Mouse (Mus musculus) gastrocnemius, postnatal 25 days (tissue): ENCODE measurements around the gene Mdh1b. TPM values are rescaled to one million over a fixed set of nuclear protein-coding genes. Genes with fewer than 3 reads are reported as not detected.

Experiments used
- DNase-seq: peaks from one replicate; pipeline ENCODE4 v3.0.0; 2022
- long read RNA-seq, 2 experiments: library from polyadenylated mRNA; stranded (forward); transcript quantifications; one replicate each; pipeline ENCODE4 v2.0.0; 2021
- total RNA-seq, 2 experiments: library from RNA; stranded (reverse); gene quantifications; 1 replicate in 1 of 2; 2 replicates in 1 of 2; pipeline ENCODE4 v1.2.3; 2021

The Mdh1b gene
- total RNA-seq = not detected
- long read RNA-seq, experiment 1 = 0 reads
- long read RNA-seq, experiment 2 = 0 reads

GRCm38 (mm10) chr1:63730240-63730771, at the start of gene Mdh1b, which contains the start of gene Fastkd2:
Mdh1b (minus strand) TSS chr1:63730318.
Fastkd2 (plus strand) TSS chr1:63730614.
- peak; percentile 83 for DNase-seq

- no peak for DNase-seq
These were observed 46.9 kb upstream of the Mdh1b start for GRCm38 (mm10) chr1:63776902-63777630.

DNA sequence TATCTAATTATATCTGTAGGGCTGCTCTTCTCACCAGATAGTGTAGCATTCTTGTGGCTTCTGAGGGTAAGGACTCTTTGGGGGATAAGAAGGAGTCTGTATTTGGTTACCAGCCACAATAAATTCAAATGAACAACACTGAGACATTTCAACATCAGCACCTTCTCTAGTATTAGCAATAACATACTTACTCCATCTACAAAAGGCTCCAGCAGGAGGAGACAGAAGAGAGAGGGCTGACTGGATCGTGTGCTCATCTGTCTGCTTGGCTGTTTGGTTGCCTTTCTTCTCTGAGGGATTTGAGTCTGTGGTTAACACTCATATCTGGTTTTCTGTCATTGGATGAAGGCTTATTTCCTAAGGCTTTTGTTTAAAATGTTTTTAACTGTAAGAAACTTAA, 46.3 kb upstream of the Mdh1b start:
- DNase-seq = no peak

DNA sequence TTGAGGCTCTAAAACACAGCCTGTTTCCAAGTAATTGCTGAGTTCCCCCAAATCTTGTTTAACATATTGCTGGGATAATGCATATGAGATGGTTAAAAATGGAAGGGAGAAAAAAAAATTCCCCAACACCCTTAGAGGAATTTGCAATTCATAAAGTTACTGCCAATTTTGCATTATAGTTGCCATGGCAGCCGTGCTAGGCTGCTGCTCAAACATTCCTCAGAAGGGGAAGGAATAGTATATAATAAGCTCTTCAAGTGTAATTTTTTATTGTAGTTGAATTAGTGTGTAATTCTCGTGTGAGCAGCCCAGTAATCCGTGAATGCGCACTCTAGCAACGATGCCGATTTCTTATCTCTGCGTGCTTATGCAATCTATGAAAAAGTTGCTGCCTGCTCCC, 40.2 kb upstream of the Mdh1b start:
- no peak for DNase-seq

DNA sequence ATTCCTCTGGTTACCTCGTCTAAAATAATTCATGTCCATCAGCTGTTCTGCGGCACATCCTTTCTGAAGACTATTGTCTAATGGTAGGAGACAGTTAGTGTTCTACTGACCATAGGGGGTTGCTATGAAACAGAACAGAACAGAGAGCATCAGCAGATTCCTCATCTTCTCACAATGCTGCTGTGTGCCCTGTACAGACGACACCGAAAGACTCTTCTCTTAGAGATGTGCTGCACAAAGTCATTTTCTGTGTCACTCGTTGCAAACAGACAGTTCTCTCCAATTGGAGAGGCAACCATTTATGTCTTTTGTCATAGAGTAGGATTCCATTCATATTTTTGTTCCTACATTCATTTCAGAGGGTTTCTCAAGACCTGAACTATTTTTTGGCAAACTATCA, 39.0 kb upstream of the Mdh1b start, which contains the start of gene 4933402D24Rik:
Gene 4933402D24Rik (minus strand): TSS at position 101 of the 400 bp plus-strand sequence.
- no peak for DNase-seq

GRCm38 (mm10) chr1:63768112-63768511, 38.0 kb upstream of the Mdh1b start:
- no peak for DNase-seq

DNA sequence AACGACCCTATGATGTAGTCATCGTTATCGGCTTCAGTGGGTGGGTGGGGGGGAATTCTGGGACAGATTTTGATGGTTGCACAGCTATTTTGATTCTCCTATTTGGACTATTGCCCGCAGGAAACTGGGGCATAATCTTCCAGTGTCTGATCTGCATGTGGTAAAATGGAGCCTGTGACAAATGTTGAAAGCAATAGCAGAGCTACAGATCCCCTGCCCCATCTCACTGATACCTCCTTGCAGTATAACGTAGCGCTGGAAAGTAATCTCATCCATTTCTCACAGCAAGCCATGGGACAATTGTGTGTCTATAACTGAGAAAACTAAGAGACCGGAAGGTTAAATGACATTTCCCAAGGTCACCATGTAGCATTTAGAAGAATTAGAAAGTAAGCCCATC, 34.3 kb upstream of the Mdh1b start:
- no peak for DNase-seq

DNA sequence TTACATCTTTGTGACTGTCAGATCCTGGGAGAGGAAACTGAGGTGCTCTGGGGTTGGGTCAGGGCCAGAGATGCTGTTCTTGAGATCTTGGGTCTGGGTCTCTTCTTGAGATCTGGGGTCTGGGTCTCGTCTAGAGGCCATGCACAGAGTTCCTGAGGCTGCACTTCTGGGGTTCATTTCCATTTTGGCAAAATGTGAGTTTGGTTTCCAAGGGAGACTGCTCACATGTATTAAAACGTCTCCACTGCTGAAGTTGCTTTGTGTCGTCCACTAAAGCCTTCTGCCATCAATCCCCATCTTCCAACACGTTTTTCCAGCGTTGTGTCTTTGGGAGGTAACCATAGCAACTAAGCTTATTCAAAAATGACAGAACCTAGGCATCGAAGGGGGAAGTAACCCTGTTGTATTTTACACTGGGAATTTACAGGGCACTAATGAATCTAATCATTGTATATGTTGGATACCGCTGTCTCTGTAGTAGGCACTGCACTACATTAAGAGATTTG, 33.8 kb upstream of the Mdh1b start:
- no peak for DNase-seq

DNA sequence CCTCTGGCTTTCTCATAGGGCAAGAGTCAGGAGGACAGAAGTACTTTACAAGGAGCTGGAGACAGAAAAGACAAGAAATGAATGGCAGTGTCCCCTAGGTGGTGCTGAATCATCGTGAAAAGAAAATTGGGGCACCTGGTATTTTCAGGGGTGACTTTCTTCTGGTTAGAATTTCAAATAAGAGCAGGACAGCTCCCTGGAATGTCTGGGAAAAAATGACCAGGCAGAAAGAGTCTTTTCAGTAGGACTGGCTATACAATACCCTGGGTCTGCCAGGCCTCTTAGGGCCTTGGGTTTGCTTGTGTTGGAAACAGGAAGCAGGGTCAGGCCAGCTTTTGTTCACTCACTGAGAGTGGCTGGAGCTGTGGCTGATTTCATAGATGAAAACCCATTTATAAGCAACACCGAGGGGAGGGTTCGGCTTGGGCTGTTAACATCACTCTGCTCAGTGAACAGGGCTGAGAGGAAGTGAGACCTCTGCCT, 33.1 kb upstream of the Mdh1b start:
- DNase-seq = no peak

GRCm38 (mm10) chr1:63756005-63756404, 25.9 kb upstream of the Mdh1b start:
- DNase-seq = no peak

DNA sequence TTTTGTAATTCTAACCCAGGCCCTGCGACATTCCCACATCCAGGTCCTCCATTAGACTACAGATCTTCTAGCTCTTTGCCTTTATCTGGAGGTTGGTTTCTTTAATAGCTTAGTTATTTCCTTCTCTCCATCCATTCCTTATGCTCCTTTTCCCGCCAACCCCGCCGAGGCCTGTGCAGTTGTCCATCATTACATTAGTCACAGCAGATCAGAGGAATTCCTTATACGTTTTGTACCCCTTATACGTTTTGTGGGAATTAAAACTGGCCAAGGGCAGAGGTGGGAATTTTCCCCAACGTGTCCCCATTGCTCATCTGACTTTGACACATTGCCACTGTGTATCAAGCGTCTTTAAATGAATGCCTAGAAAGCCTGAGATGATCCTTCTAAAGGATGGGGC, 322 bp downstream of the Mdh1b start:
- DNase-seq = no peak

DNA sequence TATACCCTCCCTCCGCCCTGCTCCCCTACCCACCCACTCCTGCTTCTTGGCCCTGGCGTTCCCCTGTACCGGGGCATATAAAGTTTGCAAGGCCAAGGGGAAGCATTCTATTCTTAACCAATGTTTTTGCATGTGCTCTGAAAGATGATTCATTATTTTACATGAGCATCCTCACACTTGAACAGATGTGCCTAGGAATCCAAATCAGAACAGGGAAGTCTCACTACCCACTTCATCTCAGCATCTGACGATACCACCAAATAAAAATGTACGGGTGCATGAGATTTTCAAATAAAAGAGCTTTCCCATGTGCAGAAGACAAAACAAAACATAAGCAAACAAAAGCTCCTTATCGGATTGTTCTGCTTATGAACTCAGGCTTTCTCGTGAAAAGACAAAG, 10.0 kb downstream of the Mdh1b start:
- no peak for DNase-seq

DNA sequence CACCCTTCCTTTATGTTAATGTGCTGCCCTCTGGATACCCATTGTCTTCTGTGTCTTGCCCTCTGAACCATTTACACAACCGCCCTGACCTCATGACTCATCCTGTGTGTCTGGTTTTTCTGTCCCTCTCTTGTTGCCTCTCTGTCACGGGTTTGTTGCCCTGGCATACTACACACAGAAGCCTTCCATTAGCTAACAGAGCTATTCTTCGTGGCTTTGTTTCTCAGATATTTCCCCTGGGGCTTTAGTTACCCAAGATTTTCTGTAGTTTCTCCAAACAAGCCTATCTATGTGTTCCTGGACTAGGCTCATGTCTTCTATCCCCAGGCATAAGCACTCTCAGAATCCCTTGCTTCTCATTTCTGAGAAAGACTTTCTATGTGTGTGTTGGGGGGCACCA, 21.2 kb downstream of the Mdh1b start:
- no peak for DNase-seq

- no peak for DNase-seq
These were observed 24.4 kb downstream of the Mdh1b start for GRCm38 (mm10) chr1:63705733-63706132.

GRCm38 (mm10) chr1:63696861-63697260, 33.3 kb downstream of the Mdh1b start:
- no peak for DNase-seq

GRCm38 (mm10) chr1:63686827-63687226, 43.3 kb downstream of the Mdh1b start, which contains the start of gene Dytn:
Dytn (minus strand) TSS chr1:63686927.
- DNase-seq = no peak

DNA sequence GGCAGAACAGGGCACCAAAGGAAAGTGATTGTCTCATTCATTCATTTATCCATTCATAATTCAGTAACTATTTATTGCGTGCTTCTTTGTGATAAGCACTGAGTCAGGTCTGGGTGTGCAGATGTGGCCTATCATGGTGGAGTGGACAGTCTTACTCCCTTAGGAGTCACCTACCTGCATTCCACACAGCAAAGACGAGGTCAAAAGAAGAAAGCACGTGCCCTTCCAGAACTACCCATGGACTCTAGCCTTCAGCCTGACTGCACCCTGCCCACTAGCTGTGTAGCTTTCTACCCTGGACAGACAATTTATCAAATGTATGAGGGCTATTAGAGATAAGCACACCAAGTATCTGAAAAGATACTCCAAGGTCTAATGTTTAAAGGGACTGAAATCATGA, 54.1 kb downstream of the Mdh1b start:
- DNase-seq = no peak

DNA sequence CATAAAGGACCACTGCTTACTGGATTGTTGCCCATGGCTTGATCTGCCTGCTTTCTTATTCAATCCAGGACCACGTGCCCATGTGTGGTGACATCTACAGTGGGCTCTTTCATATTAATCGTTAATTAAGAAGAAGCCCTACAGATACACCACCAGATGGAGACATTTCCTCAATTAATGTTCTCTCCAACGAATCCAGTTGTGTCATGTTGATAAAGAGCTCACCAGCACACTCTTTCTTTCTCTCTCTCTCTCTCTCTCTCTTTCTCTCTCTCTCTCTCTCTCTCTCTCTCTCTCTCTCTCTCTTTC, 61.3 kb downstream of the Mdh1b start:
- DNase-seq = no peak

DNA sequence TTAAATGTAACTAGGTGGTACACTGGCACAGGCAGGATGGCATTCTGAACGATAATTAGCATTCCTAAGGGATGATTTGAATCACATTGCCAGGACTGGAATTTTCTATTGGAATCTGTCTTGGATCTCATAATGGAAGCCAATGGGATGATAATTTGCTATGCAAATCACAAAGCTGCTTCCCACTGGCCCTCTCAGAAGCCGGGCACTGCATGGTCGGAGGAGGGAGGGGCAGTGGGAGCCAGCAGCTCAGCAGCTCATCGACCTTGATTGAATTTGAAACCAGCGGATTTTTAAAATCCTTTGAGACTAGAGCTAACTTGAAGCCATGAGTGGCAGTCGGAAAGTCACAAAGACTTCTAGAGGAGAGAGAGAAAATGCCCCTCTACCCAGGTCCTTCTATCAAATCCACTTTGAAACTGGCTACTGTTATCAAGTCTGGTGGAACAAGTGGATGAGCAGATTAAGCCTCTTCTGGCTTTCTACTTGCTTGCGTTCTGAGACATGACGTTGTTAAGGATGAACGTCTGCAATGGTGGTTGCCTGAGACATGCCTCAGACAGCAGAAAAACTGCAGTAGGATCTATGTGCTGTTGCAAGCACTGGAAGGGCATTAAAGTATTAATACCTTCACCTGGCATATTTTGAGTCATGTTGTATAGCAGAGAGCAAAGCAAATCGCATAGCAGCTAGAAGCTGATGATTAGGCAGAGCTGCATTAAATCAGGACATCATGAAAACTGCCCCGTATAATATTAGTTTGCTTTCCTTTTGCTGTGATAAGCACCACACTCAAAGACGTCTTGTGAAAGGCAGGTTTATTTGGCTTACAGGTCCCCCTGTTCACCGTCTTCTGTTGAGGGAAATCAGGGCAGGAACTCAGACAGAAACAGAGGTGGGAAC, 61.9 kb downstream of the Mdh1b start:
- no peak for DNase-seq

GRCm38 (mm10) chr1:63667201-63667948, 62.7 kb downstream of the Mdh1b start:
- DNase-seq = no peak

DNA sequence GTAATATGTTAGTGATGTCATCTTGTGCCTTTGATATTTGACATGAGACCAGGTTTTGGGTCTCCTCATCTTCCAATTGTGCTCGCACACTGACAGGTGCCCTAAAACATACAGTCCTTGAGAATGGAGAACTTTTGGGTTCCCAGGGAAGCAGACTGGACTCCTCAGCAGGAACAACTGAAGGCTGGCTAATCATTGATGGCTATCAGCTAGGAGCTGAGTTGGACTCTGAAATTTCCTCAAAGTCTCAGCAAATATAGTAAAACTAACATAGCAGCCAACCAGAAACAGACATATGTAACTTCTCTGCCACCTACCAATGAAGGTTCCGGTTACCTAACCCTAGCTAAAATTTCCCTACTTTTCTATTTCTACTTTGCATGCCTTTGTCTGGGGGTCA, 64.0 kb downstream of the Mdh1b start:
- DNase-seq = no peak

DNA sequence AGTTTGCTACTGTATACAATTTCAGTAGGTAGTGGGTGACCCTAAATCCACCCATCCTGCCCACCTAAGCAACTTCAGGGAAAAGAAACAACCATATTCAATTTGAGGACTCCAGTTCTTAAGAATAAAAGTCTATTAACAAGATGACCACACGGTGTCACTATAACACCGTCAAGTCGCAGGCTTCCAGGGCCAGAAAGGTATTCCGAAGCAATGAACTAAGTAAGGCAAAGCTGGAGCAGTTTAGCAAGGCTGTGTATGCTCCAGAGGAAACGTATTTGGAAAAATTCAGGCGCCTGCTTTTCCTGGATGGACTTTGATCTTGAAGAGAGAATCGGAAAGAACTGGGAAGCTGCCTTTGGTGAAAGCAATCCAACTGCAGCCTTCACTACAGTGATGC, 70.5 kb downstream of the Mdh1b start:
- no peak for DNase-seq
